Mouse (Mus musculus) heart, adult 2 months (tissue): ENCODE measurements around the gene Arhgef28.

ENCODE experiments used
- CTCF ChIP-seq: fragments of 200-600 bp; IDR thresholded peaks from 2 replicates; pipeline ENCODE4 v1.8.1; 2022; ENCODE audit warnings: antibody characterized with exemption, mild to moderate bottlenecking, moderate library complexity
- EP300 ChIP-seq: fragments of 200-500 bp; IDR thresholded peaks from 2 replicates; pipeline ENCODE4 v1.6.1; 2011; ENCODE audit warnings: low read depth, low read length, control low read depth; ENCODE audit not compliant: insufficient read depth
- POLR2A ChIP-seq: fragments of 200-500 bp; IDR thresholded peaks from 2 replicates; pipeline ENCODE4 v1.6.1; 2011; ENCODE audit warnings: mild to moderate bottlenecking, low read depth, low read length, control low read depth; ENCODE audit not compliant: insufficient read depth

DNA sequence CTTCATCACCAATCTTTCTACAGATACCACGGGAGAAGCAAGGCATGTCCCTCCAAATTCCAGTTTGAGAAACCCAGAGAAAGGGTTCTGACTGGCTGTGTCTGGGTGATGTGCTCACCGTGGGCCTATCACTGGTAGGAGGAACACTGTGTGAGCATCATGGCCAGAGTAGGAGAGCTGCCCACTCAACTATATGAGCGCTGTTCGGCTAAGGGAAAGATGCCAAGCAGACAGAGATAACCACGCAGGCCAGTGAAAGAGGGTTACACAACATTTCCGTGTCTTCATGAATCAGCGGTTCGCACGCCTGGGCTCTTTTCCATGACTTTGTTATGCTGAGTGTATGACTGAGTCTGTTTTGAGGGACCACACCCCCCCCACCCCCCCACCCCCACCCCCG is 197.7 kb downstream of the Arhgef28 start:
- no peak for TF ChIP-seq CTCF
- no peak for TF ChIP-seq POLR2A
- TF ChIP-seq EP300 = peak; percentile 73; the same call in 1 of the 2 replicates
